Mouse (Mus musculus): ENCODE data around the gene Hist2h3c2.
A peak's percentile ranks its signal among the peaks of the same experiment; 100 is the strongest.

Hist2h3c2 gene

GRCm38 (mm10) chr3:96235836-96236235 lies 3.1 kb downstream of the Hist2h3c2 start:
- no peak for DNase-seq (ENCODE audit: low read depth)

DNA sequence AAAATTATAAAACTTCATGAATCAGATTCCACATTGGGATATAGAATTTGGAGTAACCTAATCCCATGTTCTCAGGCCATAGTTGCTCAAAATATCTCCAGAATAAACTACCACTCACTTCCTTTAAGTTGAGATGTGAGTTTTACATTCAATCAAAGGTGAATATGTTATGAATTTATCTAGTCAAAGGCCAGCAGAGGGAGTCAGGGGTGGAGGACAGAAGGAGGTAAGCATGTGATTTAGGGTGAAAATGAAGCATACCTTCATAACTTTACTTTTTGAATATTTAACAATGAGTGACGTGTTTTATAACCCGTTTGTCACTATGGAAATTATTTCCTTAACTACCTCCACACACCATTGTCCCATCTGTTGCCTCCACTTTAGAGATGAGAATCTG lies 4.0 kb downstream of the Hist2h3c2 start:
- peak; percentile 48 for DNase-seq (ENCODE audit: low read depth)

- no peak for DNase-seq (ENCODE audit: low read depth)
These were observed 7.2 kb downstream of the Hist2h3c2 start for GRCm38 (mm10) chr3:96231758-96232120.

- DNase-seq (ENCODE audit: low read depth) = no peak
These were observed 7.8 kb downstream of the Hist2h3c2 start for GRCm38 (mm10) chr3:96230910-96231757.

GRCm38 (mm10) chr3:96230404-96230803 lies 8.5 kb downstream of the Hist2h3c2 start:
- no peak for DNase-seq (ENCODE audit: low read depth)

- no peak for DNase-seq (ENCODE audit: low read depth)
These were observed 10.1 kb downstream of the Hist2h3c2 start for GRCm38 (mm10) chr3:96228828-96229227.

- DNase-seq (ENCODE audit: low read depth) = peak; percentile 89
These were observed 12.0 kb downstream of the Hist2h3c2 start for GRCm38 (mm10) chr3:96226695-96227648.

DNA sequence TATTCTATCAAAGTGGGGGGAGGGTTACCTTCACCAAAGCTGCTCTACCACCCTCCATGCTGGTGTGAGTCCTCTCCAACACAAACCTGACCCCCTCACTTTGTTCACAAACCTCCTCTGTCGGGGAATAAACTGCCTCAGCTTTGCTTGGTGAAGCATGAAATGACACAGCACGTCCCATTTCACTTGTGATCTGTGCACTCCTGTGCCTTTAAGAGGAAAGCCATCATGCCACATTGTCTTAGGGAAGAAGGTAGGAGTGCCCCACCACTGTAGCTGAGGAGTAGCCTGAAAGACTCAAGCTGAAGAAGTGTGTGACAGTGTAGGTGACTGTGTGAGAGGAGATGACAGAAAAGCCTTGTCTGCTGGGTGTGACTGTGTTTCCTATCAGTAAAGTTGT lies 13.5 kb downstream of the Hist2h3c2 start:
- no peak for DNase-seq (ENCODE audit: low read depth)

DNA sequence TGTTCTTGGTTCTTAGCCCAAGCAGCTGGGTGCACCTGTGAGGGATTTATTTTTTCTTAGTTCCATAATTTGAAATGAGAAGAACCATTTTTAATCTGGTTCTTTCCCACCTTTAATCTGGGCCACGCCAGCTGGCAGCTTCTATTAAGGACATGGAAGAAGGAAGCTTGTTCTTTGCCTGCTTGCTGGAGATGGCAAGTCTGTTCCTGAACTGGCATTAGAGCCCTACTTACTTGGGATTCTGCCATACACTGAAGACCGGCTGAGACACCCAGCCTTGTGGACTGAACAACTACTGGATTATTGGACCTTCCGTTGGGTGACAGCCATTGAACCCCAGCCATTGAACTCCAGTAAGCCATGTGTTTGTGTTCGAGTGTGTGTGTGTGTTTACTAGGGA lies 16.2 kb downstream of the Hist2h3c2 start:
- DNase-seq (ENCODE audit: low read depth) = no peak

- no peak for DNase-seq (ENCODE audit: low read depth)
These were observed 17.3 kb downstream of the Hist2h3c2 start for GRCm38 (mm10) chr3:96221640-96222038.

GRCm38 (mm10) chr3:96220765-96221639 lies 17.9 kb downstream of the Hist2h3c2 start, which contains the start of the genes Hist2h2ac and Hist2h2be:
TSS of gene Hist2h2ac (minus strand) at chr3:96220880.
TSS of gene Hist2h2be (plus strand) at chr3:96221119.
- DNase-seq (ENCODE audit: low read depth) = peak; percentile 100

DNA sequence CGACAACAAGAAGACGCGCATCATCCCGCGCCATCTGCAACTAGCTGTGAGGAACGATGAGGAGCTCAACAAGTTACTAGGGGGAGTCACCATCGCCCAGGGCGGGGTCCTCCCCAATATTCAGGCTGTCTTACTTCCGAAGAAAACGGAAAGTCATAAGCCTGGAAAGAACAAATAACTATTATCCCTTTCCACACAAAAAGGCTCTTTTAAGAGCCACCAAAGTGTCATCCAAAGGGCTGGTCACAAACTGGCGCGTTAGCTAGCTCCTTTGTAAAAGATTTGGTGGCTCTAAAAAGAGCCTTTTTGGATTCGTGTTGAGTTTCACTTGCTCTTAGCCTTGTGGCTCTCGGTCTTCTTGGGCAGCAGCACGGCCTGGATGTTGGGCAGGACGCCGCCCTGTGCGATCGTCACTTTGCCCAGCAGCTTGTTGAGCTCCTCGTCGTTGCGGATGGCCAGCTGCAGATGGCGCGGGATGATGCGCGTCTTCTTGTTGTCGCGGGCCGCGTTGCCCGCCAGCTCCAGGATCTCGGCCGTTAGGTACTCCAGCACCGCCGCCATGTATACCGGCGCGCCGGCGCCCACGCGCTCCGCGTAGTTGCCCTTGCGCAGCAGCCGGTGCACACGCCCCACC lies 18.7 kb downstream of the Hist2h3c2 start:
- DNase-seq (ENCODE audit: low read depth) = peak; percentile 87

DNA sequence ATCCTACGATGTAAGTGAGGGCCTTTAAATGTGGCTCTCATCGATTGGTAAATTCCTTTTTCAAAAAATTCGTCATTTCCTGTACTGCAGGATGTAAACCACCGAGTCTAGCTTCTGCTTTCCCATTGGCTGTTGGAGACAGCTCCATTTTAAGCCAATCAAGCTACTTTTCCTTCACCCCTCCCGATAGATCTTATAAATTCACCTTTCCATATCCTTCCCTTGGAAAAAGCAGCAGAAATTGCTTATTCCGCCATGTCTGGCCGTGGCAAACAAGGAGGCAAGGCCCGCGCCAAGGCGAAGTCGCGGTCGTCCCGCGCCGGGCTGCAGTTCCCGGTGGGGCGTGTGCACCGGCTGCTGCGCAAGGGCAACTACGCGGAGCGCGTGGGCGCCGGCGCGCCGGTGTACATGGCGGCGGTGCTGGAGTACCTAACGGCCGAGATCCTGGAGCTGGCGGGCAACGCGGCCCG lies 19.2 kb downstream of the Hist2h3c2 start, which contains the start of the genes Bola1 and Hist2h2ab:
TSS of gene Bola1 (minus strand) at position 49 of the 470 bp plus-strand sequence.
TSS of gene Hist2h2ab (plus strand) at position 205 of the 470 bp plus-strand sequence.
- peak; percentile 99 for DNase-seq (ENCODE audit: low read depth)

DNA sequence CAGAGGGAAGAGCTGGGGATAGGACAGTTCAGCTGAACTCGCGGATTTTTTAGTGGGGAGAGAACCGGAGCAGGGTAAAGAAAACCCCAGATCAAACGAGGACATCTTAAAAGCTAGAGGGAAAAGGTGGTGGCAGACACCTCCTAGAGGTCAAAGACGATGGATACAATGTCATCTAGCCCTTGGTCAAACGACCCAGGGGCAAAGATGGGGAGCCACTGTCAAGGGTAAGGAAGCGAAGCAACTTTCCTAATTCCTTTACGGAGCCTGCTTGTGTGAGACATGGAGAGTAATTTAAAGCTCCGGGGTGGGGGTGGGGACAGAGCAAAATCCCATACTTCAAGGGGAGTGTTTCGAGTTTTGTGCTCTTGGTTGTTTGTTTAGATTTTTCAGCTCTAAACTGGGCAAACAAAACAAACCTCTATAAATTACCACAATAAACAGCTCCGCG lies 19.7 kb downstream of the Hist2h3c2 start:
- peak; percentile 83 for DNase-seq (ENCODE audit: low read depth)

GRCm38 (mm10) chr3:96209242-96209641 lies 29.7 kb downstream of the Hist2h3c2 start:
- no peak for DNase-seq (ENCODE audit: low read depth)

DNA sequence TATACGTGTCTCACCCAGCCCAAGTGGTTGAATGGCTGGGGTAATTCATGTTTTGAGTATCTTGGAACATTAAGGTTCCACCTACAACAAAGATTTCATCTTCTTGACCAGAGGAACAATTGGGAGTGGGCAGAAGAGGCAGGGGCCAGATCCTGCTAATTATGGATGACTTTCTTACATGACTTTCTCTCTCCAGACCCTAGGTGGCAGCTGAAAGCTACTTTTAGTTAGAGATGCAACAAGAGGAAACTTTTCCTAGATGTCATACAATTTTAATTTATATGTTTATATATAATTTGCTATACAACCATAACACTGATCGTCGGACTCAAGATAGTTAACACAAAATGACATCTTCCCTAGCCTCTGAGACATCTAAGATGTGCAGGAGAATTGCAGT lies 31.1 kb downstream of the Hist2h3c2 start:
- peak; percentile 32 for DNase-seq (ENCODE audit: low read depth)

DNA sequence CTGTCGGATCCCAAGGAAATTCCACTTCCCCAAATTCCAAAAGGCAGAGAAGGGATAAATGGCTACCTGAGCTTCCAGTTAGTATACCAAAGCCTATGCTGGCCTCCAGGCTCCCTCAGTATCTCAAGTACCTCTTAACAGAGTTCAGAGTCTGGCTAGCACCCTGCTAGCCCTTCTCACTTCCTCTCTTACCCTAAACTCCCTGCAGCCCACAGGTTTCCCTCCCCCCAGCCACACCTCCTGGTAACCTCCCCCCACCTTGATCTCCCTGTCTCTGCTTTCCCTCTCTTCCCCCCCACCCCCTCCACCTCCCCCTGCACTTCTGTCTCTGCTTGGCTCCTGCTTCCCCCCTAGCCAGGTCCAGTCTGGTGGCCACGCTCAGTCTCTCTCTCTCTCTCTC lies 39.2 kb downstream of the Hist2h3c2 start:
- DNase-seq (ENCODE audit: low read depth) = peak; percentile 18

- DNase-seq (ENCODE audit: low read depth) = peak; percentile 33
These were observed 40.2 kb downstream of the Hist2h3c2 start for GRCm38 (mm10) chr3:96198601-96199251.

- DNase-seq (ENCODE audit: low read depth) = peak; percentile 92
These were observed 40.7 kb downstream of the Hist2h3c2 start for GRCm38 (mm10) chr3:96198181-96198580.

- DNase-seq (ENCODE audit: low read depth) = peak; percentile 95
These were observed 41.7 kb downstream of the Hist2h3c2 start for GRCm38 (mm10) chr3:96197129-96197749.
